Mouse (Mus musculus): ENCODE data around the gene Rad51c. TPM values are rescaled to one million over a fixed set of nuclear protein-coding genes. Genes with fewer than 3 reads are reported as not detected.
"Not testable (repeated sequence)": the region's sequence is repeated elsewhere in the genome, so short reads cannot be mapped to it uniquely, and the experiment has no call there.

Gene Rad51c
- polyA plus RNA-seq (2015; fragmentation: Nextera tagmentation; extraction: Ambion mirVana), result 8.2 and 9.3 TPM in 2 replicates

GRCm38 (mm10) chr11:87404876-87405275 lies at the start of gene Rad51c, which contains the start of gene Tex14:
Rad51c (minus strand) TSS chr11:87404954.
Tex14 (plus strand) TSS chr11:87405065.
- Histone ChIP-seq H3K36me3 (no peaks in the 10 kb centered on the region), H3K4me2 (peak within 1 kb of the TSS; percentile 65), H3K27me3 (no peaks in the 10 kb centered on the region), H3K27ac (peak within 1 kb of the TSS; percentile 97), H3K4me1 (0 out of 2 replicates have a peak, but pooled peaks cover 5% of the 10 kb centered on the region), H3K4me3 (peak within 1 kb of the TSS; percentile 63), H3K9ac (peak within 1 kb of the TSS; percentile 82), H3K9me3 (no peaks in the 10 kb centered on the region)
- ATAC-seq (ENCODE audit: insufficient number of reproducible peaks, insufficient read depth, low FRiP score, low TSS enrichment, low read depth), result peak; percentile 29; the same call in 1 of the 2 replicates
- 78% methylated on average over 27 of the region's 27 CpGs for WGBS

- no peaks in the 10 kb centered on the region for H3K36me3 ChIP-seq
- no peak overlapping the region for H3K4me3 ChIP-seq
- H3K27ac ChIP-seq, result no peak overlapping the region
- ATAC-seq (ENCODE audit: insufficient number of reproducible peaks, insufficient read depth, low FRiP score, low TSS enrichment, low read depth), result no peak
- H3K27me3 ChIP-seq, result no peaks in the 10 kb centered on the region
- no peaks in the 10 kb centered on the region for H3K9me3 ChIP-seq
- 86% methylated on average over 2 of the region's 2 CpGs for WGBS
- H3K4me2 ChIP-seq, result no peak overlapping the region
- H3K4me1 ChIP-seq, result peaks cover 8% of the 10 kb centered on the region
- H3K9ac ChIP-seq, result no peak overlapping the region; the same call in 1 of the 2 replicates
Observed at GRCm38 (mm10) chr11:87454035-87454690, 49.4 kb upstream of the Rad51c start.

GRCm38 (mm10) chr11:87453216-87454034 lies 48.7 kb upstream of the Rad51c start:
- H3K4me2 ChIP-seq, result peak overlapping the region; percentile 30
- peak overlapping the region; percentile 28; the same call in 1 of the 2 replicates for H3K27ac ChIP-seq

GRCm38 (mm10) chr11:87452779-87453178 lies 48.0 kb upstream of the Rad51c start:
- not testable (repeated sequence) for H3K4me1 ChIP-seq; H3K4me3 ChIP-seq; H3K4me2 ChIP-seq; H3K36me3 ChIP-seq; ATAC-seq (ENCODE audit: insufficient number of reproducible peaks, insufficient read depth, low FRiP score, low TSS enrichment, low read depth); H3K27me3 ChIP-seq; H3K9me3 ChIP-seq; H3K27ac ChIP-seq
- H3K9ac ChIP-seq, result 0 out of 2 replicates have a peak overlapping the region, but pooled peaks have one; percentile 17
- WGBS, result 72% methylated on average over 8 of the region's 8 CpGs

More at GRCm38 (mm10) chr11:87453216-87454034, 48.7 kb upstream of the Rad51c start:
- WGBS, result 9% methylated on average over 13 of the region's 13 CpGs
- no peaks in the 10 kb centered on the region for H3K27me3 ChIP-seq
- peaks cover 8% of the 10 kb centered on the region for H3K4me1 ChIP-seq
- H3K4me3 ChIP-seq, result no peak overlapping the region
- H3K9ac ChIP-seq, result peak overlapping the region; percentile 17; the same call in 1 of the 2 replicates
- no peak for ATAC-seq (ENCODE audit: insufficient number of reproducible peaks, insufficient read depth, low FRiP score, low TSS enrichment, low read depth)
- H3K9me3 ChIP-seq, result no peaks in the 10 kb centered on the region
- no peaks in the 10 kb centered on the region for H3K36me3 ChIP-seq

GRCm38 (mm10) chr11:87449847-87450246 lies 45.1 kb upstream of the Rad51c start:
- H3K27me3 ChIP-seq; ATAC-seq (ENCODE audit: insufficient number of reproducible peaks, insufficient read depth, low FRiP score, low TSS enrichment, low read depth); H3K9me3 ChIP-seq; H3K36me3 ChIP-seq; H3K4me2 ChIP-seq; H3K4me3 ChIP-seq; H3K27ac ChIP-seq; H3K9ac ChIP-seq: not testable (repeated sequence)
- H3K4me1 ChIP-seq, result peaks cover 12% of the 10 kb centered on the region
- WGBS, result 52% methylated on average over 5 of the region's 5 CpGs

- peak overlapping the region; percentile 69 for H3K27ac ChIP-seq
- no peaks in the 10 kb centered on the region for H3K9me3 ChIP-seq
- no peak overlapping the region for H3K4me2 ChIP-seq
- H3K4me1 ChIP-seq, result peaks cover 14% of the 10 kb centered on the region
- ATAC-seq (ENCODE audit: insufficient number of reproducible peaks, insufficient read depth, low FRiP score, low TSS enrichment, low read depth), result no peak
- H3K4me3 ChIP-seq, result no peak overlapping the region
- H3K27me3 ChIP-seq, result no peaks in the 10 kb centered on the region
- no peaks in the 10 kb centered on the region for H3K36me3 ChIP-seq
- WGBS, result 6% methylated on average over 3 of the region's 3 CpGs
- H3K9ac ChIP-seq, result no peak overlapping the region
Observed at GRCm38 (mm10) chr11:87449200-87449547, 44.4 kb upstream of the Rad51c start.

- peaks cover 12% of the 10 kb centered on the region for H3K4me1 ChIP-seq
- not testable (repeated sequence) for H3K36me3 ChIP-seq, H3K4me3 ChIP-seq, H3K27me3 ChIP-seq, H3K9me3 ChIP-seq
- peak; percentile 96 for ATAC-seq (ENCODE audit: insufficient number of reproducible peaks, insufficient read depth, low FRiP score, low TSS enrichment, low read depth)
- WGBS, result under 1% methylated on average over 6 of the region's 32 CpGs
- H3K27ac ChIP-seq, result peak overlapping the region; percentile 69
- H3K4me2 ChIP-seq, result peak overlapping the region; percentile 59; the same call in 1 of the 2 replicates
- H3K9ac ChIP-seq, result 0 out of 2 replicates have a peak overlapping the region, but pooled peaks have one; percentile 49
Observed at GRCm38 (mm10) chr11:87448476-87449199, 43.9 kb upstream of the Rad51c start.

GRCm38 (mm10) chr11:87448081-87448475 lies 43.3 kb upstream of the Rad51c start:
- H3K27ac ChIP-seq, result peak overlapping the region; percentile 24; the same call in 1 of the 2 replicates
- H3K9me3 ChIP-seq, H3K27me3 ChIP-seq, H3K36me3 ChIP-seq, H3K4me1 ChIP-seq: not testable (repeated sequence)
- WGBS, result under 1% methylated on average over 33 of the region's 34 CpGs
- peak; percentile 88 for ATAC-seq (ENCODE audit: insufficient number of reproducible peaks, insufficient read depth, low FRiP score, low TSS enrichment, low read depth)
- H3K9ac ChIP-seq, result peak overlapping the region; percentile 49; the same call in 1 of the 2 replicates
- H3K4me3 ChIP-seq, result peak overlapping the region; percentile 41
- H3K4me2 ChIP-seq, result peak overlapping the region; percentile 59

GRCm38 (mm10) chr11:87447429-87447828 lies 42.7 kb upstream of the Rad51c start:
- Histone ChIP-seq H3K27ac (no peak overlapping the region), H3K36me3 (no peaks in the 10 kb centered on the region), H3K9me3 (no peaks in the 10 kb centered on the region), H3K27me3 (no peaks in the 10 kb centered on the region), H3K9ac (no peak overlapping the region), H3K4me2 (no peak overlapping the region), H3K4me1 (peaks cover 6% of the 10 kb centered on the region; the same call in 1 of the 2 replicates), H3K4me3 (no peak overlapping the region)
- no peak for ATAC-seq (ENCODE audit: insufficient number of reproducible peaks, insufficient read depth, low FRiP score, low TSS enrichment, low read depth)

GRCm38 (mm10) chr11:87446159-87446558 lies 41.4 kb upstream of the Rad51c start:
- no peaks in the 10 kb centered on the region for H3K9me3 ChIP-seq
- no peak overlapping the region for H3K9ac ChIP-seq
- no peaks in the 10 kb centered on the region for H3K27me3 ChIP-seq
- H3K4me2 ChIP-seq, result no peak overlapping the region
- ATAC-seq (ENCODE audit: insufficient number of reproducible peaks, insufficient read depth, low FRiP score, low TSS enrichment, low read depth), result no peak
- H3K27ac ChIP-seq, result no peak overlapping the region
- H3K4me1 ChIP-seq, result peaks cover 10% of the 10 kb centered on the region; the same call in 1 of the 2 replicates
- 90% methylated on average over 3 of the region's 3 CpGs for WGBS
- no peaks in the 10 kb centered on the region for H3K36me3 ChIP-seq
- H3K4me3 ChIP-seq, result no peak overlapping the region

- not testable (repeated sequence) for H3K9ac ChIP-seq; H3K4me3 ChIP-seq; H3K36me3 ChIP-seq; H3K27me3 ChIP-seq; ATAC-seq (ENCODE audit: insufficient number of reproducible peaks, insufficient read depth, low FRiP score, low TSS enrichment, low read depth); H3K27ac ChIP-seq; H3K9me3 ChIP-seq; H3K4me2 ChIP-seq
- peaks cover 10% of the 10 kb centered on the region; the same call in 1 of the 2 replicates for H3K4me1 ChIP-seq
- 47% methylated on average over 4 of the region's 4 CpGs for WGBS
Observed at GRCm38 (mm10) chr11:87445593-87445992, 40.8 kb upstream of the Rad51c start.
